Mouse (Mus musculus): ENCODE results near the gene Rdh16.
"Not testable (repeated sequence)": the region's sequence is repeated elsewhere in the genome, so short reads cannot be mapped to it uniquely, and the experiment has no call there.

Rdh16 gene

GRCm38 (mm10) chr10:127800891-127801290, at the start of gene Rdh16:
TSS of gene Rdh16 (plus strand) at chr10:127801152.
- DNase-seq (ENCODE audit: low read depth, low spot score): no peak

- DNase-seq (ENCODE audit: low read depth, low spot score): no peak
These were observed 49.4 kb upstream of the Rdh16 start, which contains the start of gene Gpr182 for GRCm38 (mm10) chr10:127751548-127751947. TSS of gene Gpr182 (minus strand) at chr10:127751732.

GRCm38 (mm10) chr10:127754566-127755166, 46.3 kb upstream of the Rdh16 start:
- no peak for DNase-seq (ENCODE audit: low read depth, low spot score)

- DNase-seq (ENCODE audit: low read depth, low spot score): no peak
These were observed 45.7 kb upstream of the Rdh16 start for GRCm38 (mm10) chr10:127755246-127755645.

GRCm38 (mm10) chr10:127755770-127756468, 45.0 kb upstream of the Rdh16 start:
- DNase-seq (ENCODE audit: low read depth, low spot score): no peak

GRCm38 (mm10) chr10:127759181-127760110, 41.5 kb upstream of the Rdh16 start, which contains the start of the genes Rdh1 and Rdh16f1:
TSS of gene Rdh1 (plus strand) at chr10:127759721.
TSS of gene Rdh16f1 (plus strand) at chr10:127759787.
- no peak for DNase-seq (ENCODE audit: low read depth, low spot score)

GRCm38 (mm10) chr10:127762926-127763325, 38.0 kb upstream of the Rdh16 start:
- DNase-seq (ENCODE audit: low read depth, low spot score): not testable (repeated sequence)

- DNase-seq (ENCODE audit: low read depth, low spot score): no peak
These were observed 36.9 kb upstream of the Rdh16 start for GRCm38 (mm10) chr10:127763914-127764680.

GRCm38 (mm10) chr10:127766564-127766963, 34.4 kb upstream of the Rdh16 start:
- DNase-seq (ENCODE audit: low read depth, low spot score): no peak

- no peak for DNase-seq (ENCODE audit: low read depth, low spot score)
These were observed 24.9 kb upstream of the Rdh16 start, which contains the start of gene Rdh9 for GRCm38 (mm10) chr10:127776011-127776410. TSS of gene Rdh9 (plus strand) at chr10:127776386.

- not testable (repeated sequence) for DNase-seq (ENCODE audit: low read depth, low spot score)
These were observed 18.6 kb upstream of the Rdh16 start for GRCm38 (mm10) chr10:127782321-127782720.

GRCm38 (mm10) chr10:127785411-127785810, 15.5 kb upstream of the Rdh16 start:
- not testable (repeated sequence) for DNase-seq (ENCODE audit: low read depth, low spot score)

- DNase-seq (ENCODE audit: low read depth, low spot score): no peak
These were observed 1.7 kb upstream of the Rdh16 start for GRCm38 (mm10) chr10:127799295-127799694.

- DNase-seq (ENCODE audit: low read depth, low spot score): no peak
These were observed 660 bp downstream of the Rdh16 start for GRCm38 (mm10) chr10:127801612-127802011.

GRCm38 (mm10) chr10:127802236-127802635, 1.3 kb downstream of the Rdh16 start:
- no peak for DNase-seq (ENCODE audit: low read depth, low spot score)

GRCm38 (mm10) chr10:127804416-127804815, 3.5 kb downstream of the Rdh16 start:
- DNase-seq (ENCODE audit: low read depth, low spot score): no peak

GRCm38 (mm10) chr10:127815888-127816287, 14.9 kb downstream of the Rdh16 start:
- no peak for DNase-seq (ENCODE audit: low read depth, low spot score)

GRCm38 (mm10) chr10:127817268-127817910, 16.4 kb downstream of the Rdh16 start:
- DNase-seq (ENCODE audit: low read depth, low spot score): not testable (repeated sequence)

- DNase-seq (ENCODE audit: low read depth, low spot score): not testable (repeated sequence)
These were observed 20.9 kb downstream of the Rdh16 start for GRCm38 (mm10) chr10:127821806-127822205.

GRCm38 (mm10) chr10:127825386-127825785, 24.4 kb downstream of the Rdh16 start:
- DNase-seq (ENCODE audit: low read depth, low spot score): no peak
